Mouse (Mus musculus) E14TG2a.4 (cell line): Measurements from ENCODE around the gene Rnf216.
A peak's percentile ranks its signal among the peaks of the same experiment; 100 is the strongest.

Experiments used
- H3K27me3 ChIP-seq: 2 replicates; pipeline ENCODE4 v1.6.1; 2014; ENCODE audit warnings: low read length, control low read depth; ENCODE audit not compliant: insufficient read depth
- H3K36me3 ChIP-seq: 2 replicates; pipeline ENCODE4 v1.6.1; 2014; ENCODE audit warnings: low read length, control low read depth; ENCODE audit not compliant: insufficient read depth
- H3K4me1 ChIP-seq: replicated peaks from 2 replicates; pipeline ENCODE4 v1.6.1; 2014; ENCODE audit warnings: low read depth, low read length, control low read depth
- H3K4me3 ChIP-seq: replicated peaks from 2 replicates; pipeline ENCODE4 v1.5.1; 2014; ENCODE audit warnings: mild to moderate bottlenecking, low read length
- H3K9me3 ChIP-seq: 2 replicates; pipeline ENCODE4 v1.6.1; 2014; ENCODE audit warnings: low read length, control low read depth
- CTCF ChIP-seq: conservative IDR thresholded peaks from 2 replicates; pipeline ENCODE4 v1.5.1; 2014; ENCODE audit warnings: low read length
- NANOG ChIP-seq: IDR thresholded peaks from 2 replicates; pipeline ENCODE4 v1.6.1; 2014; ENCODE audit warnings: borderline replicate concordance, low read length, mixed read lengths
- POU5F1 ChIP-seq: IDR thresholded peaks from 2 replicates; pipeline ENCODE4 v1.6.1; 2014; ENCODE audit warnings: low read length, borderline replicate concordance

Rnf216 gene

GRCm38 (mm10) chr5:142968411-142968810 lies 144.4 kb downstream of the Rnf216 start:
- H3K4me3 ChIP-seq: peak overlapping the region; percentile 23; the same call in 1 of the 2 replicates
- peaks cover 82% of the 10 kb centered on the region for H3K36me3 ChIP-seq
- no peak for TF ChIP-seq POU5F1
- TF ChIP-seq NANOG: no peak
- TF ChIP-seq CTCF: no peak
- no peaks in the 10 kb centered on the region for H3K9me3 ChIP-seq
- peaks cover 96% of the 10 kb centered on the region for H3K4me1 ChIP-seq
- H3K27me3 ChIP-seq: no peaks in the 10 kb centered on the region

GRCm38 (mm10) chr5:142964650-142965049 lies 148.1 kb downstream of the Rnf216 start:
- H3K36me3 ChIP-seq: peaks cover 51% of the 10 kb centered on the region
- peaks cover under 1% of the 10 kb centered on the region; the same call in 1 of the 2 replicates for H3K27me3 ChIP-seq
- no peaks in the 10 kb centered on the region for H3K9me3 ChIP-seq
- TF ChIP-seq POU5F1: no peak
- TF ChIP-seq NANOG: no peak
- TF ChIP-seq CTCF: no peak
- peaks cover 76% of the 10 kb centered on the region for H3K4me1 ChIP-seq
- peak overlapping the region; percentile 92 for H3K4me3 ChIP-seq

- H3K4me1 ChIP-seq: peaks cover 76% of the 10 kb centered on the region
- peaks cover 8% of the 10 kb centered on the region for H3K27me3 ChIP-seq
Measured at GRCm38 (mm10) chr5:142963705-142964494, 148.9 kb downstream of the Rnf216 start.

GRCm38 (mm10) chr5:142963003-142963704 lies 149.6 kb downstream of the Rnf216 start:
- Histone ChIP-seq H3K27me3 (peaks cover 12% of the 10 kb centered on the region), H3K36me3 (peaks cover 36% of the 10 kb centered on the region), H3K4me3 (peak overlapping the region; percentile 92), H3K9me3 (no peaks in the 10 kb centered on the region), H3K4me1 (peaks cover 76% of the 10 kb centered on the region)
- TF ChIP-seq NANOG (no peak), CTCF (no peak), POU5F1 (no peak)

More at GRCm38 (mm10) chr5:142963705-142964494, 148.9 kb downstream of the Rnf216 start:
- H3K4me3 ChIP-seq: peak overlapping the region; percentile 92
- no peaks in the 10 kb centered on the region for H3K9me3 ChIP-seq
- H3K36me3 ChIP-seq: peaks cover 43% of the 10 kb centered on the region
- TF ChIP-seq CTCF (no peak), POU5F1 (no peak), NANOG (no peak)

- peaks cover 76% of the 10 kb centered on the region for H3K4me1 ChIP-seq
- peak overlapping the region; percentile 92 for H3K4me3 ChIP-seq
- H3K9me3 ChIP-seq: no peaks in the 10 kb centered on the region
- peaks cover 12% of the 10 kb centered on the region for H3K27me3 ChIP-seq
- H3K36me3 ChIP-seq: peaks cover 31% of the 10 kb centered on the region
- TF ChIP-seq NANOG (no peak), POU5F1 (no peak), CTCF (no peak)
Measured at GRCm38 (mm10) chr5:142962444-142962961, 150.3 kb downstream of the Rnf216 start.

GRCm38 (mm10) chr5:142961881-142962443 lies 150.8 kb downstream of the Rnf216 start:
- H3K4me1 ChIP-seq: peaks cover 76% of the 10 kb centered on the region
- H3K36me3 ChIP-seq: peaks cover 26% of the 10 kb centered on the region
- peak overlapping the region; percentile 92 for H3K4me3 ChIP-seq
- no peaks in the 10 kb centered on the region for H3K9me3 ChIP-seq
- H3K27me3 ChIP-seq: peaks cover 12% of the 10 kb centered on the region
- TF ChIP-seq NANOG (no peak), POU5F1 (no peak), CTCF (no peak)

GRCm38 (mm10) chr5:142961398-142961880 lies 151.4 kb downstream of the Rnf216 start:
- Histone ChIP-seq H3K4me1 (peaks cover 76% of the 10 kb centered on the region), H3K4me3 (peak overlapping the region; percentile 92), H3K9me3 (no peaks in the 10 kb centered on the region), H3K27me3 (peaks cover 12% of the 10 kb centered on the region), H3K36me3 (peaks cover 21% of the 10 kb centered on the region)
- TF ChIP-seq POU5F1 (no peak), CTCF (no peak), NANOG (no peak)

- Histone ChIP-seq H3K4me1 (peaks cover 76% of the 10 kb centered on the region), H3K27me3 (peaks cover 12% of the 10 kb centered on the region), H3K9me3 (no peaks in the 10 kb centered on the region), H3K36me3 (peaks cover 15% of the 10 kb centered on the region), H3K4me3 (peak overlapping the region; percentile 92)
- TF ChIP-seq CTCF (no peak), NANOG (no peak), POU5F1 (no peak)
Measured at GRCm38 (mm10) chr5:142960775-142961271, 152.0 kb downstream of the Rnf216 start.
